Mouse (Mus musculus) forebrain, embryonic 11.5 days (tissue): Measurements from ENCODE around the gene Klhl26. TPM values are rescaled to one million over a fixed set of nuclear protein-coding genes. Genes with fewer than 3 reads are reported as not detected.

ENCODE experiments used
- ATAC-seq: fragments of 200-750 bp; cut with Nextera tagmentation; replicated peaks from 2 replicates; pipeline ENCODE4 v1.8.0; 2017; ENCODE audit warnings: moderate TSS enrichment; ENCODE audit not compliant: low FRiP score
- DNase-seq: peaks from one replicate; pipeline ENCODE4 v3.0.0-alpha.2; 2017; ENCODE audit warnings: low spot score
- H3K27ac ChIP-seq: fragments of 300-500 bp; sonication (generic); 2 replicates; pipeline ENCODE4 v1.5.1; 2014; ENCODE audit warnings: low read depth, low read length
- H3K27me3 ChIP-seq: fragments of 300-500 bp; sonication (generic); 2 replicates; pipeline ENCODE4 v1.6.1; 2014; ENCODE audit warnings: mild to moderate bottlenecking, low read length, mixed read lengths; ENCODE audit not compliant: control insufficient read depth, insufficient read depth
- H3K36me3 ChIP-seq: fragments of 300-500 bp; sonication (generic); 2 replicates; pipeline ENCODE4 v1.6.1; 2014; ENCODE audit warnings: mild to moderate bottlenecking, low read length, moderate library complexity, mixed read lengths; ENCODE audit not compliant: control insufficient read depth, insufficient read depth
- H3K4me1 ChIP-seq: fragments of 300-500 bp; sonication (generic); replicated peaks from 2 replicates; pipeline ENCODE4 v1.6.1; 2014; ENCODE audit warnings: low read length, mixed read lengths; ENCODE audit not compliant: control insufficient read depth, insufficient read depth
- H3K4me2 ChIP-seq: fragments of 300-500 bp; sonication (generic); 2 replicates; pipeline ENCODE4 v1.6.1; 2014; ENCODE audit warnings: low read depth, mild to moderate bottlenecking, low read length, moderate library complexity, mixed read lengths; ENCODE audit not compliant: severe bottlenecking
- H3K4me3 ChIP-seq: fragments of 300-500 bp; sonication (generic); 2 replicates; pipeline ENCODE4 v1.5.1; 2014; ENCODE audit warnings: low read depth, low read length
- H3K9ac ChIP-seq: fragments of 300-500 bp; sonication (generic); 2 replicates; pipeline ENCODE4 v1.6.1; 2014; ENCODE audit warnings: low read length
- H3K9me3 ChIP-seq: fragments of 300-500 bp; sonication (generic); 2 replicates; pipeline ENCODE4 v1.6.1; 2016; ENCODE audit warnings: low read length, mixed read lengths; ENCODE audit not compliant: control insufficient read depth
- WGBS: fragments of 180-500 bp; shearing (Covaris S2); extraction: QIAGEN DNeasy Blood & Tissue Kit; methylation state at CpG from one replicate; pipeline ENCODE4 v1.1.7; 2014; 5-methylcytosine and 5-hydroxymethylcytosine counted together
- polyA plus RNA-seq: library from polyadenylated mRNA; unstranded; fragments of >200 nt; fragmentation: Nextera tagmentation; extraction: Ambion mirVana; gene quantifications from 2 replicates; pipeline ENCODE4 v1.2.1, GENCODE M21; 2014

Klhl26 gene
- polyA plus RNA-seq: 17.5 and 19.5 TPM in 2 replicates

DNA sequence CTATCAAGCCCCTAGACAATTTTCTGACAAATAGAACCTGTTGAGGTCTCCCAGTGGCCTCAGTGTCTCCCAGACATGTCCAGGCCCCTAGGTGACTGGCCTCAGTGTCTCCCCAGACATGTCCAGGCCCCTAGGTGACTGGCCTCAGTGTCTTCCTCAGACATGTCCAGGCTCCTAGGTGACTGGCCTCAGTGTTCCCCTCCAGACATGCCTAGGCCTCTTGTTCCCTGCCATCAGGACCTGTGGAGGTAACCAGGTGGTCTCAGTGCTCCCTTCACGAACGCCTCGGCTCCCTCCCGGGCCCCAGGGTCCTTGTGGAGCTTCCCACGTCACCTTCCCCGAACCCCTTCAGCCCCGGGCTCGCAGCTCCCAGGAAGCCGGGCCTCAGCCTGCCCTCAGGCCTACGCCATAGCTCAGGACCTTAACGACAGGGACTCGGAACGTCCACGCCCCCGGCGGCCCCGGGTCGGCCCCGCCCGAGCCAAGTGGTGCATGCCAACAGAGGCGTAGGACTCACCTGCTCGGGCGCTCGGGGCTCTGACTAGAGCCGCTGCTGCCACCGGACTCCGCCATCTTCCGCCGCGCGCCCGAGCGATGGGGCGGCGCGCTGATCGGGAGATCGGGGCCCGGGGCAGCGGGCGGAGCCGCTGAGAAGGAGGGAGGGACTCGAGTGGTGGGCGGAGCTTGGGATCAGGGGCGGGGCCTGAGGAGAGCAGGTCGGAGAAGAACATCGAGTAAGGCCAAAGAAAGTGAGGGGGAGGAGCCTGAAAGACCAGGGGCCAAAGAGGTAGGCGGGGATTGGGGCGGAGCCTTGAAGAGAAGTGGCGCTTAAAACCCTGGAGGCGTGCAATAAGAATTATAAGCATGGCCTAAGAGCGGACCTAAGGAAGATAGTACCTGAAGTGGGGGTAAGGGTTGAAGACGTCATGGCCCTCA, at the start of gene Klhl26:
Klhl26 (minus strand) TSS at position 636 of the 936 bp plus-strand sequence.
- DNase-seq (peak; percentile 97), ATAC-seq (peak; percentile 88)
- 0 out of 2 replicates have a peak, but pooled peaks cover 7% of the 10 kb centered on the region for H3K4me1 ChIP-seq
- H3K4me2 ChIP-seq: peak within 1 kb of the TSS; percentile 66
- no peak within 1 kb of the TSS; the same call in 1 of the 2 replicates for H3K27ac ChIP-seq
- peak within 1 kb of the TSS; percentile 87 for H3K9ac ChIP-seq
- no peaks in the 10 kb centered on the region for H3K9me3 ChIP-seq
- no peaks in the 10 kb centered on the region; the same call in 1 of the 2 replicates for H3K27me3 ChIP-seq
- no peaks in the 10 kb centered on the region for H3K36me3 ChIP-seq
- H3K4me3 ChIP-seq: peak within 1 kb of the TSS; percentile 86
- WGBS: under 1% methylated on average over 53 of the region's 53 CpGs

DNA sequence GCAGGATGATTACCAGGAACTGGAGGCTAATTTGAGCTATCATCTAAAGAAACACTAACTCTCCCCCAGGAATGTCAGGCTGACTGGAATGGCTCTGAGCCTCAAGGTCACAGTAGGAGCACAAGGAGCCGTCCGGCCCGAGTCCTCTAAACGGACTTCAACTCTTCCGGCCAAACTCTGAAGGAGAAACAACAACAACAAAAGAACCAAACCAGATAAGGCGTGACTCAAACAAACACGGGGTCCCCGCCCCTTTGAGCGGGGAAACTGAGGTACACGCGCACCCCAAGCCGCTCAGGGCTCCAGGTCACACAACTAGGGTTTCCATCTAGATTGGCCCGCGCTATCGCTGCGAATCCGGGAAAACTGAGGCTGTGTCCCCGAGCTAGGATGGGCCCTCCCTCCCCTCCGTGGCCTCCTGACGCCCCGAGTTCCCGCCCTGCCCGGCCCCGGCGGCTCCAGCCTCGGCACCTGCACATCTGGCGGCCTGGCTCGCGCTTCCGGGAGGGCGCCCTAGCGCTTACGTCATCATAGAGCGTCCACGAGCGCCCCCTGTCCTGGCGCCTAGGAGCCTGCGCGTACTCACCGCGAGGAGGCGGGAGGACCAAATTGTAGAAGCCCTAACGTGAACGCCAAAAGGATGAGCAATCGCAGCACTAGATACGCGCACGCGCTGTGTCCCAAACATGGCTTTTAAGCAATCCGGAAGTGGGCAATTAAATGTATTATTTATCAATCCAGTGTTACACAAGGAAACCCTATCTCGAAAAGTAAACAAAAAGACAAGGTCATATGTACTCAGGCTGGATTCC, 46.0 kb upstream of the Klhl26 start:
- H3K27ac ChIP-seq: peak overlapping the region; percentile 50
- no peaks in the 10 kb centered on the region for H3K36me3 ChIP-seq
- H3K4me1 ChIP-seq: peaks cover 6% of the 10 kb centered on the region
- ATAC-seq: peak; percentile 80
- peak overlapping the region; percentile 75 for H3K9ac ChIP-seq
- H3K9me3 ChIP-seq: no peaks in the 10 kb centered on the region
- H3K27me3 ChIP-seq: no peaks in the 10 kb centered on the region
- H3K4me2 ChIP-seq: peak overlapping the region; percentile 84
- DNase-seq: peak; percentile 97
- peak overlapping the region; percentile 67 for H3K4me3 ChIP-seq
- WGBS: under 1% methylated on average over 51 of the region's 51 CpGs

DNA sequence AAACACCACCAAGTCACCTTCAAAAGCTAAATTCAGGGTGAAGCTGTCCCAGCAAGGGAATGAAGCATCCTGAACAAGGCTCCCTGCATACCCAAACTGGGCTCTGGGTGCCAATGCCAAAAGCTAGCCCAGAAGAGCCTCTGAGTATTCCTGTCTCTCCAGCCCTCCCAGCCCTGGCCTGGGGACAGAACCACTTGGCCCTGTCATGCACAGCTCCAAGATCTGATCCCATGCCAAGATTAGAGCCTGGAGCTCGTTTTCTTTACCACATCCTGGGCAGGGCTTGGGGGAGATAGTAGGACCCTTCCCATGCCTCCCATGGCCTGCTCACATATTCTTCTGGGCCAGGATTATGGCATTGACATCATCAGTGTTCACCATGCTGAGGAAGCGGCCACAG, 42.8 kb upstream of the Klhl26 start:
- 79% methylated on average over 2 of the region's 2 CpGs for WGBS
- no peak for ATAC-seq
- DNase-seq: no peak
- H3K27me3 ChIP-seq: no peaks in the 10 kb centered on the region
- no peaks in the 10 kb centered on the region; the same call in 1 of the 2 replicates for H3K36me3 ChIP-seq
- H3K27ac ChIP-seq: no peak overlapping the region
- no peak overlapping the region for H3K4me2 ChIP-seq
- H3K9ac ChIP-seq: no peak overlapping the region
- peaks cover 4% of the 10 kb centered on the region for H3K4me1 ChIP-seq
- no peaks in the 10 kb centered on the region for H3K9me3 ChIP-seq
- H3K4me3 ChIP-seq: no peak overlapping the region

GRCm38 (mm10) chr8:70519043-70519442, 42.3 kb upstream of the Klhl26 start:
- Histone ChIP-seq H3K4me2 (no peak overlapping the region), H3K27ac (no peak overlapping the region), H3K9me3 (no peaks in the 10 kb centered on the region), H3K27me3 (no peaks in the 10 kb centered on the region), H3K9ac (no peak overlapping the region), H3K36me3 (no peaks in the 10 kb centered on the region; the same call in 1 of the 2 replicates), H3K4me1 (peaks cover 4% of the 10 kb centered on the region), H3K4me3 (no peak overlapping the region)
- DNase-seq: no peak
- no peak for ATAC-seq
- 90% methylated on average over 6 of the region's 6 CpGs for WGBS

- WGBS: 72% methylated on average over 10 of the region's 10 CpGs
- Histone ChIP-seq H3K9ac (no peak overlapping the region), H3K4me3 (no peak overlapping the region), H3K4me1 (peaks cover 4% of the 10 kb centered on the region), H3K9me3 (no peaks in the 10 kb centered on the region), H3K27ac (no peak overlapping the region), H3K27me3 (no peaks in the 10 kb centered on the region), H3K4me2 (no peak overlapping the region), H3K36me3 (peaks cover 2% of the 10 kb centered on the region; the same call in 1 of the 2 replicates)
- DNase-seq (no peak), ATAC-seq (no peak)
Observed at GRCm38 (mm10) chr8:70517940-70518643, 41.3 kb upstream of the Klhl26 start.

DNA sequence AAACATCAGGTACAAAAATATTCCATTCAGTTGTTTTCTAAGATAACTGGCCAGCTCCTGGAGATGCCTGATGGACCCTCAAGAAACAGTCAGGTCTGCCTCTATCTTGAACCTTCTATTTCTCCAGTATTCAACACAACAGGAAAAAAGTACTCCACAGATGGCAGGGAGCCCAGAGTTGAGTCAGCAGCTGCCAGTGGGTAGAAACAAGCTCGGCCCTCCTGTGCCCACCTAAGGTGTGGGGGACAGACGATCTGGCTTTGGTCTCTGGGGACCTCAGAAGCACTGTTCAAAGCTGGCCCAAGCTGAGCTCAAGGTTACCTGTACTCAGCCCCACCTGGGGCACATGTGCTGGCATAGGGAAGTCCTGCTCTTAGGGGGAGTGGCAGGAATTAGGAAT, 36.7 kb upstream of the Klhl26 start:
- no peak for ATAC-seq
- 84% methylated on average over 2 of the region's 2 CpGs for WGBS
- peaks cover 5% of the 10 kb centered on the region; the same call in 1 of the 2 replicates for H3K36me3 ChIP-seq

GRCm38 (mm10) chr8:70512253-70512903, 35.6 kb upstream of the Klhl26 start:
- H3K9ac ChIP-seq: no peak overlapping the region
- 92% methylated on average over 11 of the region's 11 CpGs for WGBS

More for the DNA sequence above, 36.7 kb upstream of the Klhl26 start:
- Histone ChIP-seq H3K4me3 (no peak overlapping the region), H3K9me3 (no peaks in the 10 kb centered on the region), H3K9ac (no peak overlapping the region), H3K27ac (no peak overlapping the region), H3K4me2 (no peak overlapping the region), H3K4me1 (peaks cover 11% of the 10 kb centered on the region; the same call in 1 of the 2 replicates), H3K27me3 (no peaks in the 10 kb centered on the region)
- no peak for DNase-seq

More at GRCm38 (mm10) chr8:70512253-70512903, 35.6 kb upstream of the Klhl26 start:
- 0 out of 2 replicates have a peak overlapping the region, but pooled peaks have one; percentile 11 for H3K4me2 ChIP-seq
- no peaks in the 10 kb centered on the region for H3K27me3 ChIP-seq
- no peak for DNase-seq
- ATAC-seq: no peak
- H3K4me3 ChIP-seq: no peak overlapping the region
- no peak overlapping the region for H3K27ac ChIP-seq
- peaks cover 11% of the 10 kb centered on the region; the same call in 1 of the 2 replicates for H3K36me3 ChIP-seq
- H3K4me1 ChIP-seq: peaks cover 12% of the 10 kb centered on the region; the same call in 1 of the 2 replicates
- H3K9me3 ChIP-seq: no peaks in the 10 kb centered on the region
